Mouse (Mus musculus) CD4-positive, CD25-positive, alpha-beta regulatory T cell, adult 2 months (primary cell): ENCODE measurements around the gene Ahdc1.

ENCODE experiments used
- DNase-seq: peaks from one replicate; pipeline ENCODE4 v3.0.0-alpha.2; 2012; ENCODE audit warnings: low read depth, low spot score

The Ahdc1 gene

GRCm38 (mm10) chr4:133054530-133054929 is 43.5 kb downstream of the Ahdc1 start:
- DNase-seq: no peak

DNA sequence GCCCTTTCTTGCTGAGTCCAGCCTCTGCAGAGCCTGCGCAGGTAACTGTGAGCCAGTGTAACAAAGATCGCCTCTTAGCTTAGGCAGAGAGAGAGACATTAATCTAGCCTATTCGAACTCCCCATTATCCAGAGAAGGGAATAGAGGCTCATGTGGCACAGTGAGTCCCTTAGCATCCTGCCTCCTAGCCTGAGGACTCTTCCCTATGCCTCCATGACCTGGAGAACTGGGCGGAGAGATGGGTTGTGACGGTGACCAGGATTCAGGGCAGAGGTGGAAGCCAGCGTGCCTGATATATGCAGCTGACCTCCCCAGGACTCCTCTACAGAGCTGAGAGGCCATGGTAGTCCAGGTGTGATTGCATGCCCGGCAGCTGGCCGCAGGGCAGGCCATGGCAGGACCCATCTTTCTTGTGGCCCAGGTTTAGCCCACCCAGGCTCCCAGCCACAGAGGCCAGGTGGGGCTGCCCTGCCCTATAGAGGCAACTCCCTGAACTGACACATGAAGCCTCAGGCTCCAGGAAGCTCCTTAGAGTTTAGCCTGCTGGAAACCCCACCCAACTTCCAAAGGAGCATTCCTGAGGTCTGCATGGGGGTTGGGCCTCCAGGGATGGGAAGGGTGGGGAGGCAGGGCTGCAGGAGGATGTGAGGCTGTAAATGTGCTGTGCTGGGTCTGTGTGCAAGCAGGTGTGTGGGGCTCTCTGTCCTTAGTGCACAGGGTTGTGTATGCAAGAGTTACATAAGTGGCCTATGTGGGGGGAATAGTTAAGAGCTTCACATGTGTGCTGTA is 44.3 kb downstream of the Ahdc1 start:
- DNase-seq: no peak

GRCm38 (mm10) chr4:133056069-133056890 is 45.2 kb downstream of the Ahdc1 start:
- DNase-seq: peak; percentile 89

DNA sequence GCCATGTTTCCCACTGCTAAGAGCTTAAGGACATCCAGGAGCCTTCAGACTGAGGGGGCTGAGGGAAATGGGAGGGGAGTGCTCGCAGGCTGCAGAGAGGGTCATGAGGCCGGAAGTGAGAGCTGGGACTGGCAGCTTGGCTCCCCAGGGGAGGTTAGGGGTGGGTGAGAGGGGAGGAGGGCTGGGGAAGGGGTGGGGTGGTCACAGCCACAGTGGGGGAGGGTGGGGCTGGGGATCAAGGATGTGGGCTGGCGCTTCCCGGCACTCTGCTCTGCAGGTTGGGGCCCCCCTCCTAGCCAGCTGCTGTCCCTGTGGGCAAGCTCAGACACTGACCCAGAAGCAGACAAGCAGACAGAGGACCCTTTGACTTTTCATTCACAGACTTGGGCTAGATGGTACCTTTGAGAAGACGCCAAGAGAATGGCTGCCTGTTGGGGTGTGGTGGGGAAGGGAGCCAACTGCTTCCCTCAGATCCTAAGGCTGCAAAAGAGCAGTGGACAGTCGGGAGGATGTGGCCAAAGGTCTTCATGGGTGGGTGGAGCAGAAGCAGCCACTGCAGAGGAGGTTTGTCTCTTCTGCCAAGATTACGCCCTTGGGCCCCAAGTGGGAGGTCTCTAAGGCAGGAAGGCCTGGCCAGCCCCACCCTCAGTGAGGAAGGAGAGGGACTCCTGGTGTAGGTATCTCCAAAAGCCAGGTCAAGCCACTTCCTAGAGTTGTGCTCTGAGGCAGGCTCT is 46.5 kb downstream of the Ahdc1 start:
- DNase-seq: peak; percentile 64

DNA sequence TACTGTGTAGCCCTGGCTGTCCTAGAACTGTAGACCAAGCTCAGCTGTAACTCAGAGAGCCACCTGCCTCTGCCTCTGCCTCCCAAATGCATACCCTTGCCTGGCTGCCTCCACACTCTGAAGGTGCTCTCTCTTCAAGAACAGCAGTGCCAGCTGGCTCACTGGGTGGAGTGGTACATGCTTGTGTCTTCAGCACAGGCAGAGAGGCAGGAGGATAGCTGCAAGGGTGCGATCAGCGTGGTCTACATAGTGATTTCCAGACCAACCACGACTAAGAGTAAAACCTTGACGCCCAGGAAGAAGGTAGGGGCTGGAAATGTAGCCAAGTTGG is 47.0 kb downstream of the Ahdc1 start:
- DNase-seq: no peak

DNA sequence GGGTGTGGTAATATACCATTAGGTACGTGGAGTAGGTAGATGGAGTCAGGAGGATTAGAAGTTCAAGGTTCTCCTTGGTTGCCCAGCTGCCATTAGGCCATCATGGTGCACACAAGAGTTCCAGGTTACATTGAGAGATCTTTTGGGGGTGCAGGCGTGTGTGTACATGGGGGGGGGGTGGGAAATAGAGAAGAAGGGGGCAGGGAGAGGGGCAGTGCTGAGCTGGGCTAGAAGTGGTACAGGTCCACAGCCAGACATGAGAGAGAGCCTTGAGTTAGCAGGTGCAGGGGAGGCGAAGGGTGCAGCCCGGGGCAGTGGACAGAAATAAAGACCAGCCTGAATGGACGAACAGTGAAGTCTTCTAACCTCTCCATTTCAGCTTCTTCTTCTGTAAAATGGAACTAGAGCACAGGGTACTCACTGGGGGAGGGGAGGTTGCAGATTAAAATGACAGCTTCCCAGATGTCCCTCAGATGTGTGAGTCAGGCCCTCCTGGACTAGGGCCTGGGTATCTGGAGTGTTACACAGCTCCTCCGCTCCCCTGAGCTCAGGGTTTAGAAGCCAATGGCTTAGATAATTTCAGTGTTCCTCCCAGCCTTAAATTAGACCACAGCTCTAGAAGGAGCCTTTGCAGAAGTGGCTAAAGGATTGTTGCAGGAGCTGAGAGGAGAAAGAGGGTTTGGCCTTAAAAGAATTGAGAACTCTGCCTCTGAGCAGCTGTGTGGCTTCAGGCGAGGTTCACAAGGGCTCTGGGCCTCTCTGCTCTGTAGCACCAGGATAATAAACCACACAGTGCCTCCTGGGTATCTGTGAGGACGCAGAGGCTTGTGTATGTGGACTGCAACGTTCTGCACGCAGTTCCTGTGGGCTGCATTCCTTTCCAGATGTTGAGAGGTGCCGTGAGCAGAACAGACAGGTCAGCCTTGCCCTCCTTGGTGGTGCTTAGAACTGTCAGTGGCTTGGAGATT is 47.7 kb downstream of the Ahdc1 start:
- no peak for DNase-seq

GRCm38 (mm10) chr4:133060702-133061101 is 49.6 kb downstream of the Ahdc1 start:
- no peak for DNase-seq

GRCm38 (mm10) chr4:133061798-133062197 is 50.7 kb downstream of the Ahdc1 start:
- no peak for DNase-seq

DNA sequence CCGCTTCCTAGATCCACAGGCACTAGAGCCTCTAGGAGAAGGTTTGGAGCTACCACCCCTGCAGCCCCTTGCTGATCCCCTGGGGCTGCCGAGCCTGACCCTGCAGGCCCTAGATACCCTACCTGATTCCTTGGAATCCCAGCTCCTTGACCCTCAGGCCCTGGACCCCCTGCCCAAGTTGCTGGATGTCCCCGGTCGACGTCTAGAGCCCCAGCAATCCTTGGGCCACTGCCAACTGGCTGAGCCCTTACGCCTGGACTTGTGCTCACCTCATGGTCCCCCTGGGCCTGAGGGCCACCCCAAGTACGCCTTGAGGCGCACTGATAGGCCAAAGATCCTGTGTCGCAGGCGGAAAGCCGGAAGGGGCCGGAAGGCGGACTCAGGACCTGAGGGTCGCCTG is 51.2 kb downstream of the Ahdc1 start:
- DNase-seq: no peak

GRCm38 (mm10) chr4:133063203-133063602 is 52.1 kb downstream of the Ahdc1 start:
- DNase-seq: no peak

DNA sequence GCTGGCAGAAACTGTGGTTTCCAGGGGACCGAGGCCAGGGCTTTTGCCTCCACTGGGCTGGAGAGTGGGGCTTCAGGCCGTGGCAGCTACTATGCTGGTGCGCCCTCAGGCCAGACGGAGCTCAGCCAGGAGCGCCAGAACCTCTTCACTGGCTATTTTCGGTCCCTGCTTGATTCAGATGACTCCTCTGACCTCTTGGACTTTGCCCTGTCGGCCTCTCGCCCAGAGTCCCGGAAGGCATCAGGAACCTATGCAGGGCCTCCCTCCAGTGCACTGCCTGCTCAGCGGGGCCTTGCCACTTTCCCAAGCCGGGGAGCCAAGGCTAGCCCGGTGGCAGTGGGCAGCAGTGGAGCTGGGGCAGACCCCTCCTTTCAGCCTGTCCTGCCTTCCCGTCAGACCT is 52.7 kb downstream of the Ahdc1 start:
- no peak for DNase-seq

GRCm38 (mm10) chr4:133064791-133065190 is 53.7 kb downstream of the Ahdc1 start:
- no peak for DNase-seq

DNA sequence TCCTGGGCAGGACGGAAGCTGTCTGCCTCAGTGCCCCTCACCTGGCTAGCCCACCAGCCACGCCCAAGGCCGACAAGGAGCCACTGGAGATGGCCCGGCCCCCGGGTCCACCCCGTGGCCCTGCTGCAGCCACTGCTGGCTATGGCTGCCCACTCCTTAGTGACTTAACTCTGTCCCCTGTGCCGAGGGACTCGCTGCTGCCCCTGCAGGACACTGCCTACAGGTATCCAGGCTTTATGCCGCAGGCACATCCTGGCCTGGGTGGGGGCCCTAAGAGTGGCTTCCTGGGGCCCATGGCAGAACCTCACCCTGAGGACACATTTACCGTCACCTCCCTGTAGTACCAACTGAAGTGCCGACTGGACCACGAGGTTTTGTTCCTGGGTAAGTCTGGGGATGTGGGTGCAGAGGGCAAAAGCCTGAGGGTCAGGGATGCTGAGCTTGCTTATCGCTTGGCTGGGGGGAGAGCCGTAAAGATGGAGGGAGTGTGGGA is 54.9 kb downstream of the Ahdc1 start:
- no peak for DNase-seq

GRCm38 (mm10) chr4:133068400-133069138 is 57.5 kb downstream of the Ahdc1 start:
- DNase-seq: no peak

- DNase-seq: no peak
These were observed 59.3 kb downstream of the Ahdc1 start for GRCm38 (mm10) chr4:133070388-133070787.

DNA sequence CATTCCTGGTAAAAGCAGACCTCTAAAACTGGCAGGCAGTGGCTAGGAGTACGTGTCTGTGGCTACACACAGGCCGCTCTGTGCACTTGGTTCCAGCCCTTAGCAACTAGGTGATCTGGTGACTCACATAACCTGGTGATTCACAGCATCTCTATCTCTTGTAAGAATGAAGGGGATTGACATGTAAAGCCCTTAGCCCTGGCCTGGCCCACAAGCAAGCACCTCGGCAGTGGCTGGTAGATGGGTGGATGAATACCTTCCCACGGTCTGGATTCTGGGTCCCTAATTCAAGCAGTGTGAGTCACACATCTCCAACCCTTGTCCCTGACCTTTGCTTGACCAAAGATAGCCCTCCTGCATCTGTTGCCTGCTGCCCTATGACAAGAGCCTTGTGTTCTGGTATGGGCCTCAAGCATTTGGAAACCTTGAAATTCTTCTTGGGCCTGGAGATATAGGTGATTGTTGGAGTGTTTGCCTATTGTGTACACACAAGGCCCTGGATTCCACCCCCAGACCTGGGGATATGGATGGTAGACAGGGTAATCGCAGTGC is 59.8 kb downstream of the Ahdc1 start:
- no peak for DNase-seq

- peak; percentile 75 for DNase-seq
These were observed 62.1 kb downstream of the Ahdc1 start for GRCm38 (mm10) chr4:133073192-133073591.

- no peak for DNase-seq
These were observed 63.2 kb downstream of the Ahdc1 start for GRCm38 (mm10) chr4:133074070-133074819.

DNA sequence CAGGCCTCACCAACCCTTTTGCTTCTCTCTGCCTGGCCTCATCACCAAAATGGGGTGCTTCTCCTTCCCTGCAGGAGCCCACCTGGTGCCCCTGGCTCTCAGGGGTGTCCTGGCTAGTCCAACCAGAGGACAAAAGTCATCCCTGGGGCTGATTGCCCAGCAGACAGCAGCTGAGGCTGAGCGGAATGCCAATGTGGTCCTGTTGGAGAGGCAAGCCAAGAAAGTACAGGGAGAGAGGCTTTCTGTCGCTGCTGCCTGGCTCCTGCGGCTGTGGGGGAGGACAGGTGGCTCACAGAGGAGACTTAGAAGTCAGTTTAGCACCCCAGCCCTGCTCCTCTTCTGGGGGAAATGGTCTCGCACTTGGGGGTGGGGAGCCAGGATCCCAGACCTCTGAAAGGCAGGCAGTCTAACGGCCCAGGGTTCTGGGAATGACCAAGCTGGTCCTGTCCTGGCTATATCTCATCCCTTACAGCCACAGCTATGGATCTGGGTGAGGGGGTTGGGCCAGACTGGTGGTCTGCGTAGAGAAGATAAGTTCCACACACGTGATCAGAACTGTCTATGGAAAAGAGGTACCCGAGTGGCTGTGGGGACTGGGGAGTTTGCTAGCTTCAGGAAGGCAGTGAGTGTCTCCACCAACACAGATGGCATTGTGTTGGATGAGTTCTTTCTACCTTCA is 64.0 kb downstream of the Ahdc1 start:
- no peak for DNase-seq
